Mouse (Mus musculus) inflammation-experienced regulatory T-cells, adult 16 weeks (primary cell): ENCODE results near the gene Tex19.1. TPM values are rescaled to one million over a fixed set of nuclear protein-coding genes. Genes with fewer than 3 reads are reported as not detected.

Experiments
- polyA plus RNA-seq: library from polyadenylated mRNA; unstranded; fragments of 100-300 nt; shearing (Covaris generic); gene quantifications from one replicate; pipeline ENCODE4 v1.2.1, GENCODE M21; 2017

Gene Tex19.1
- not detected for polyA plus RNA-seq

GRCm38 (mm10) chr11:121145865-121146264, at the start of gene Tex19.1:
Gene Tex19.1, plus strand, starts transcription at chr11:121146143.

GRCm38 (mm10) chr11:121118577-121118976, 27.4 kb upstream of the Tex19.1 start, which contains the start of gene Tex19.2:
Gene Tex19.2, minus strand, starts transcription at chr11:121118677.

GRCm38 (mm10) chr11:121159971-121160370, 14.0 kb downstream of the Tex19.1 start, which contains the start of gene Uts2r:
Gene Uts2r, plus strand, starts transcription at chr11:121160271.

Other genes starting within 250 kb of the Tex19.1 start
- gene Ccdc57, start 213.3 kb upstream of the Tex19.1 start, polyA plus RNA-seq: 0.98 TPM
- gene Slc16a3, start 197.7 kb upstream of the Tex19.1 start, polyA plus RNA-seq: 18.6 TPM
- 143 TPM for gene Csnk1d, start 154.8 kb upstream of the Tex19.1 start, polyA plus RNA-seq
- 61.2 TPM for gene Cd7, start 106.7 kb upstream of the Tex19.1 start, polyA plus RNA-seq
- not detected for gene Sectm1b, start 82.6 kb upstream of the Tex19.1 start, polyA plus RNA-seq
- gene Sectm1a, start 64.9 kb upstream of the Tex19.1 start, polyA plus RNA-seq: not detected
- not detected for gene Tex19.2, start 27.5 kb upstream of the Tex19.1 start, polyA plus RNA-seq
- not detected for gene Uts2r, start 14.1 kb downstream of the Tex19.1 start, polyA plus RNA-seq
- 3.6 TPM for gene Hexdc, start 58.3 kb downstream of the Tex19.1 start, polyA plus RNA-seq
- gene Ogfod3, start 58.6 kb downstream of the Tex19.1 start, polyA plus RNA-seq: 9.1 TPM
- gene Cybc1, start 83.2 kb downstream of the Tex19.1 start, polyA plus RNA-seq: 148 TPM
- 49.9 TPM for gene Narf, start 91.1 kb downstream of the Tex19.1 start, polyA plus RNA-seq
- gene Foxk2, start 113.8 kb downstream of the Tex19.1 start, polyA plus RNA-seq: 1.9 TPM
- 50.9 TPM for gene Wdr45b, start 208.3 kb downstream of the Tex19.1 start, polyA plus RNA-seq
- gene Rab40b, start 242.1 kb downstream of the Tex19.1 start, polyA plus RNA-seq: not detected